Mouse (Mus musculus) liver, adult 2 months (tissue): Measurements from ENCODE around the gene Ppm1h. TPM values are rescaled to one million over a fixed set of nuclear protein-coding genes. Genes with fewer than 3 reads are reported as not detected.

ENCODE experiments used
- DNase-seq: peaks from one replicate; pipeline ENCODE4 v3.0.0-alpha.2; 2011; ENCODE audit warnings: low read depth, low spot score; ENCODE audit errors: extremely low read depth
- H3K27ac ChIP-seq: fragments of 200-500 bp; replicated peaks from 2 replicates; pipeline ENCODE4 v1.5.1; 2012; ENCODE audit warnings: low read depth, mild to moderate bottlenecking, control low read depth, inconsistent platforms, low read length; ENCODE audit not compliant: insufficient read depth
- H3K27me3 ChIP-seq: fragments of 200-500 bp; 2 replicates; pipeline ENCODE4 v1.6.1; 2012; ENCODE audit warnings: mild to moderate bottlenecking, moderate library complexity, low read length, inconsistent platforms; ENCODE audit not compliant: control insufficient read depth, insufficient read depth
- H3K36me3 ChIP-seq: fragments of 200-500 bp; 2 replicates; pipeline ENCODE4 v1.6.1; 2012; ENCODE audit warnings: low read length, inconsistent platforms; ENCODE audit not compliant: control insufficient read depth, insufficient read depth
- H3K4me1 ChIP-seq: fragments of 200-500 bp; 2 replicates; pipeline ENCODE4 v1.6.1; 2011; ENCODE audit warnings: low read length; ENCODE audit not compliant: control insufficient read depth, insufficient read depth
- H3K4me3 ChIP-seq: fragments of 200-500 bp; 2 replicates; pipeline ENCODE4 v1.5.1; 2011; ENCODE audit warnings: low read depth, mild to moderate bottlenecking, control low read depth, low read length, moderate library complexity; ENCODE audit not compliant: insufficient read depth
- H3K79me2 ChIP-seq: fragments of 200-500 bp; 2 replicates; pipeline ENCODE4 v1.6.1; 2012; ENCODE audit warnings: inconsistent platforms, mild to moderate bottlenecking, low read length, moderate library complexity; ENCODE audit not compliant: control insufficient read depth, insufficient read depth
- H3K9ac ChIP-seq: fragments of 200-500 bp; 2 replicates; pipeline ENCODE4 v1.6.1; 2012; ENCODE audit warnings: low read depth, mild to moderate bottlenecking, control low read depth, inconsistent platforms, low read length
- CTCF ChIP-seq: fragments of 200-500 bp; IDR thresholded peaks from 2 replicates; pipeline ENCODE4 v1.5.1; 2011; ENCODE audit warnings: low read depth, low read length, control low read depth
- POLR2A ChIP-seq: fragments of 200-500 bp; IDR thresholded peaks from 2 replicates; pipeline ENCODE4 v1.6.1; 2011; ENCODE audit warnings: low read length, control low read depth; ENCODE audit not compliant: insufficient read depth; ENCODE audit errors: extremely low read depth
- WGBS: fragments of 180-500 bp; shearing (Covaris S2); methylation state at CpG from one replicate; pipeline ENCODE4 v1.1.7; 2018; 5-methylcytosine and 5-hydroxymethylcytosine counted together
- polyA plus RNA-seq: library from polyadenylated mRNA; depleted of rRNA; stranded (reverse); fragments of >200 nt; gene quantifications from 2 replicates; pipeline ENCODE4 v1.2.3, GENCODE M21; 2012
- total RNA-seq: library from RNA; depleted of rRNA; stranded (reverse); fragments of >200 nt; gene quantifications from 2 replicates; pipeline ENCODE4 v1.2.3, GENCODE M21; 2014

Ppm1h gene
- total and polyA plus RNA-seq, 2 experiments, result 1.5 to 3.7 TPM

DNA sequence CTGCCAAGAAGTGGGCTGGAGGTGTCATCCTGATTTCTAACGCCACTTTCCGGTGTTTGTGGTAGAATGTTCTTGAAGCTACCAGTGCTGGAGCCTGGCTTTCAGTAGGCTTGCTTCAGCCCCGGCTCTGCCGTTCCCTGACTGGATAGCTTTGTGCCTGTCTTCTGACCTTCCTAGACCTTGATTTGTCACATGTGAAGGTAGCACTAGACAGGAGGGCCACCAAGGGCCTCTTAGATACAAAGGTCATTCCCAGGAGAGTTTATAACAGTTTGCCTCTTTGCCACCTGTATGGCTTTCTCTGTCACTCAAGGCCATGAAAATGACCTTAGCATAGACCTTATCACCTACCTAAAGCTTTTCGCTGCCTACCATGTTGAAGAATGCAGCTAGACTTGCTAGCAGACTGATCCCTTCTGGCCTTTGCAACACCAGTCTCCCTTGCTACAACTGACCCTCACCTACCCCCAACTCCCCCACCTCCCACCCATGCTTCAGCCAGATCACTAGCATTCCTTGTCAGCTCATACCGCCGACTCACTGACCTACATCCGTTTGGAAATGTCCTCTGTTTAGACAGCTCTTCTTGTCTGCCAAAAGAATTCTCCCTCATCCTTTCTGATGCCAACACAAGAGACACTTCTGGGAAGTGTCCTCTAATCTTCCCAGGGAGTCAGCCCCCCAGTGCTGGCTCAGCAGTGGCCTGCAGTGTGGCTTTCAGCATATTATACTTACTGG, 180.5 kb downstream of the Ppm1h start:
- DNase-seq, result peak; percentile 29
- Histone ChIP-seq H3K4me1 (no peaks in the 10 kb centered on the region), H3K36me3 (no peaks in the 10 kb centered on the region), H3K9ac (no peak overlapping the region), H3K4me3 (no peak overlapping the region), H3K27ac (no peak overlapping the region), H3K79me2 (no peaks in the 10 kb centered on the region), H3K27me3 (no peaks in the 10 kb centered on the region)
- TF ChIP-seq CTCF, result no peak
- no peak for TF ChIP-seq POLR2A
- WGBS, result 76% methylated on average over 8 of the region's 8 CpGs

DNA sequence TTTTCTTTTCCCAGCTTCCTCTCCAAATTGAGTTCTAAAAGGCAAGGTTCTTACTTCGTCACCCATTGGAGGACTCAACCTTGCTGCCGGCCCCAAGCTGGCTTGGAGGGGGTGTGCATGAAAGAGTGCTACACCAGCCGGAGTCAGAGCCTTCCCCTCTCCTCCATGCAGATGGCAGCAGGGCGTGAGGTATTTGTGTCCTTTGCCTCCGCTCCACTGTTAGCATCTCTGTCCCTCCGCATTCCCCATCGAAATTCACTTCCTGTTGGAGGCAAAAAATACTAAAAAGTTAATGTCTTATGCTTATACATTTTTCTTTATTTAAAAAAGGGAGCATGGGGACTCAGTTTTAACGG, 181.1 kb downstream of the Ppm1h start:
- no peak overlapping the region for H3K27ac ChIP-seq
- no peaks in the 10 kb centered on the region for H3K4me1 ChIP-seq
- no peaks in the 10 kb centered on the region for H3K27me3 ChIP-seq
- H3K9ac ChIP-seq, result no peak overlapping the region
- no peaks in the 10 kb centered on the region for H3K36me3 ChIP-seq
- 86% methylated on average over 8 of the region's 8 CpGs for WGBS
- no peaks in the 10 kb centered on the region for H3K79me2 ChIP-seq
- TF ChIP-seq CTCF, result no peak
- DNase-seq, result no peak
- no peak overlapping the region for H3K4me3 ChIP-seq

DNA sequence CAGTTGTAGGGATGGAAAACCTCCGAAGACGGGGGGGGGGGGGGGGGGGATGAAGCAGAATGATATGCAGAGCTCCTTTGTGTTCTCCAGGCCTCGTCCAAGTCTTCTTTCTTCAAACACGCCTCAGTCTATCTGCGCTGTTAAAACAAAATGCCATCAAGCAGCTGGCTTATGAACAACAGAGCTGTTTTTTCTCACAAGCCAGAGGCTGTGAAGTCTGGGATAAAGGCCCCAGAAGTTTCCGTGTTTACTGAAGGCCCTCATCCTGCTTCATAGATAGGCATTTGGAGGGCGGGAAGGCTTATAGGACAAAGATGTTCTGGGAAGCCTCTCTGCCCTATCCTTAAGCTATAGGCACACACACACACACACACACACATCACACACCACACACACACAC, 181.5 kb downstream of the Ppm1h start:
- H3K4me3 ChIP-seq, result no peak overlapping the region
- H3K9ac ChIP-seq, result no peak overlapping the region
- no peak for DNase-seq
- no peaks in the 10 kb centered on the region for H3K4me1 ChIP-seq
- H3K27me3 ChIP-seq, result no peaks in the 10 kb centered on the region
- H3K27ac ChIP-seq, result no peak overlapping the region
- WGBS, result 81% methylated on average over 7 of the region's 7 CpGs
- TF ChIP-seq POLR2A, result no peak
- no peak for TF ChIP-seq CTCF
- H3K79me2 ChIP-seq, result no peaks in the 10 kb centered on the region
- H3K36me3 ChIP-seq, result no peaks in the 10 kb centered on the region

DNA sequence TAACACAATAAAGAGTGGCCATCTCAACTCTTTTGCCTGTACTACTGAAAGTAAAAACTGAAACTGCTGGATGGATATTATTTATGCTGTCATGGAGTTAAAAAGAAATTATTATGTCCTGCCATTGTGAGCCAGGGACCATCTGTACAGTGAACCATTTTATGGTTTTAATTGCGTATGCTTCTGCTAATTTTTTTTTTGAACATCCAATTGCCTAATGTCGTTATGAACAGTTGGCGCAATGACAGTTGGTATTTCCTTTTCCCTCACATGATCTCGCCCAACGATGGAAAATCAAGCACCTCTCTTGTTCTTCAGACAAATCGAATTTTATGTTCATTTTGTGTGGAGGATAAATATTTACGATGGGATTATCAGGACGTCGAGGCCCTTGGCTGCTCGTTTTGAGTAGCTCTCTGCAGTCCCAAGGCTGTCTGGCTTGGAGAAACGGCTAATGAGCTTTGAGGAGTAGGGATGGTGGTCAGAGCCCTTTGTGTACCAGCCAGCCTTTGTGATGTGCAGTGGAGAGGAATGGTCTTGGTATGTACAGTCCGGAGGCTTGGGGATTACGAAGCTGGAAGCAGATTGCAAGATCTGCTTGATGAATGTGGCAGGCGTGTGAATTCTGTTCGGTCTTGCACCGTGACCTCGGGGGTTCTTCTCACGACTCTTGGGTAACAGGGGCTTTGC, 183.3 kb downstream of the Ppm1h start:
- WGBS, result 87% methylated on average over 18 of the region's 18 CpGs
- DNase-seq, result no peak
- Histone ChIP-seq H3K36me3 (no peaks in the 10 kb centered on the region), H3K9ac (no peak overlapping the region), H3K27me3 (no peaks in the 10 kb centered on the region), H3K27ac (no peak overlapping the region), H3K4me1 (no peaks in the 10 kb centered on the region), H3K79me2 (no peaks in the 10 kb centered on the region), H3K4me3 (no peak overlapping the region)
- TF ChIP-seq CTCF (no peak), POLR2A (no peak)

DNA sequence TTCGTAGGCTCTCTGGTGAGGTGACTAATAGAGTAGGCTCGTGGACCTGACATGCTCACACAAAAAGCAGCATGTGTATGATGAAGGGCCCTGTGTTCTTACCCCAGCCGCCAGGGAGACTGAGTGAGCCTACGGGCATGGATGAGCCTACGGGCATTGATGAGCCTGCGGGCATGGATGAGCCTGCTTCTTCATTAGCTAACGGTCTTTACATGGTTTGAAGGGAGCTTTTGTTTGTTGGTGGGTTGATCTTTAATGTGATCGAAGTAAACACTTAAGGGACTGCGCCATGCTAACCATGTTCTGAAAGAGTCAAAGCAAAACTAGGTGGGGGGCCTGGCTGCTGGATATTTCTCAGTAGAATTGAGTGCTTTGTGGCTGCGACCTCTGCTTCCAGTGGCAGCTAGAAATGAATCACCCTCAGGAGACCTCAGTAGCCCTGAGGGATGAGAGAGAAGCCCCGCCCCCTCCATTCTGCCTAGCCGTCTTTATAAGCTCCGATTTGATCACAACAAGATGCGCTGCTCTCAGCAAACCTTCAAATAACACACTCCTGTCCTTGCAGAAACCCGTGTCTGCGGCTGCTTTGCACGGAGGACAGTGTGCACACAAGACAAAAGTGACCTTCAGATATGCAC, 183.9 kb downstream of the Ppm1h start:
- no peak overlapping the region for H3K9ac ChIP-seq
- H3K79me2 ChIP-seq, result no peaks in the 10 kb centered on the region
- H3K27ac ChIP-seq, result no peak overlapping the region
- H3K36me3 ChIP-seq, result no peaks in the 10 kb centered on the region
- H3K27me3 ChIP-seq, result no peaks in the 10 kb centered on the region
- TF ChIP-seq CTCF (no peak), POLR2A (no peak)
- 94% methylated on average over 17 of the region's 17 CpGs for WGBS
- H3K4me3 ChIP-seq, result no peak overlapping the region
- DNase-seq, result no peak
- H3K4me1 ChIP-seq, result no peaks in the 10 kb centered on the region

DNA sequence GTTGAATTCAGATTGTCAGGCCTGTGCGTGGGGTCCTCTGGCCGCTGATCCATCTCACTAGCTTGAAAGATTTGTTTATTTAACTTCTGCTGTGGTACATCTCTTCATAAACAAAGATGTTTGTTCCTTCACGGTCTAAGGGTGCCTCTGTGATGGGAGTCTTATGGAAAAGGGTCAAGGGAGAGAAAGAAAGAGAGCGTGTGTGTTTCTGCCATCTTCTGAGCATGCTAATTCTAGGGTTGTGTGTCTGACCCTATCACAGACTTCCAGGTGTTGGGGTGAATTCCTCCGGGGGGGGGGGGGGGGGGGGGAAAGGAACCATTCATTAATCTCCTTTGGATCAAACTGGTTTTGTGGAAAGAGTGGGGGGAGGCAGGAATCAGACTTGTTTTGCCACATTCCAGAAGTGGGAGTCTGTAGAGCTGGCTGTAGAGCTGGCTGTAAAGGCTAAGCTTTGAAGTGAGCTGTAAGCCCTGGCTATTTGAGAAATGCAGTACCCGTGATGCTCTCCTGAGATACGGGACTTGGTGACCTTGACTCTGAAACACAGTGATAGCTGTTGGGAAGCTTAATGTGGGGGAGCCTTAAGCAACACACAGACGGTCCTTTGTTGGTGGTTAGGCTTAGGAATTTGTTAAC, 191.4 kb downstream of the Ppm1h start:
- no peak overlapping the region for H3K27ac ChIP-seq
- H3K4me1 ChIP-seq, result no peaks in the 10 kb centered on the region
- no peak overlapping the region for H3K4me3 ChIP-seq
- H3K27me3 ChIP-seq, result no peaks in the 10 kb centered on the region
- no peaks in the 10 kb centered on the region for H3K36me3 ChIP-seq
- no peak for TF ChIP-seq POLR2A
- H3K79me2 ChIP-seq, result no peaks in the 10 kb centered on the region
- DNase-seq, result no peak
- H3K9ac ChIP-seq, result no peak overlapping the region
- WGBS, result 67% methylated on average over 8 of the region's 8 CpGs
